Mouse (Mus musculus): ENCODE data around the gene Cryzl1. TPM values are rescaled to one million over a fixed set of nuclear protein-coding genes. Genes with fewer than 3 reads are reported as not detected.

Gene Cryzl1
- polyA plus RNA-seq, 1 experiment from 2014 or later: 45.2 TPM

GRCm38 (mm10) chr16:91704603-91705340, 24.0 kb downstream of the Cryzl1 start:
- TF ChIP-seq CTCF (IDR thresholded peaks at IDR 0.05; ENCODE audit: low read depth): peak; percentile 36
- TF ChIP-seq EP300 (optimal IDR thresholded peaks at IDR 0.05): no peak
- Histone ChIP-seq H3K4me2 (replicated peaks; ENCODE audit: low read depth) (no peak overlapping the region), H3K36me3 (ENCODE audit: control insufficient read depth, insufficient read depth, low read length) (peaks cover 12% of the 10 kb centered on the region), H3K9ac (ENCODE audit: low read length) (no peak overlapping the region), H3K27me3 (ENCODE audit: control insufficient read depth, insufficient read depth, low read length) (no peaks in the 10 kb centered on the region), H3K27ac (replicated peaks) (no peak overlapping the region), H3K9me3 (ENCODE audit: control insufficient read depth, low read length) (no peaks in the 10 kb centered on the region), H3K4me1 (replicated peaks; ENCODE audit: control insufficient read depth, insufficient read depth) (no peaks in the 10 kb centered on the region), H3K4me3 (ENCODE audit: low read depth, low read length) (no peak overlapping the region)
- 90% methylated on average over 14 of the region's 14 CpGs for WGBS
- DNase-seq (ENCODE audit: low spot score) (no peak), ATAC-seq (ENCODE audit: low FRiP score, low TSS enrichment) (no peak)

- no peak overlapping the region for H3K4me3 ChIP-seq (ENCODE audit: low read depth, low read length)
- no peak overlapping the region for H3K4me2 ChIP-seq (replicated peaks; ENCODE audit: low read depth)
- 39% methylated on average over 3 of the region's 3 CpGs for WGBS
- DNase-seq (ENCODE audit: low spot score) (peak; percentile 60), ATAC-seq (ENCODE audit: low FRiP score, low TSS enrichment) (peak; percentile 82)
- no peaks in the 10 kb centered on the region for H3K27me3 ChIP-seq (ENCODE audit: control insufficient read depth, insufficient read depth, low read length)
- no peaks in the 10 kb centered on the region for H3K9me3 ChIP-seq (ENCODE audit: control insufficient read depth, low read length)
- H3K4me1 ChIP-seq (replicated peaks; ENCODE audit: control insufficient read depth, insufficient read depth): no peaks in the 10 kb centered on the region
- peaks cover 12% of the 10 kb centered on the region for H3K36me3 ChIP-seq (ENCODE audit: control insufficient read depth, insufficient read depth, low read length)
- H3K27ac ChIP-seq (replicated peaks): no peak overlapping the region
- H3K9ac ChIP-seq (ENCODE audit: low read length): no peak overlapping the region
- TF ChIP-seq CTCF (IDR thresholded peaks at IDR 0.05; ENCODE audit: low read depth) (peak; percentile 54), EP300 (optimal IDR thresholded peaks at IDR 0.05) (no peak)
Observed at GRCm38 (mm10) chr16:91702771-91703188, 26.0 kb downstream of the Cryzl1 start.

GRCm38 (mm10) chr16:91701908-91702307, 26.9 kb downstream of the Cryzl1 start:
- no peak overlapping the region for H3K4me3 ChIP-seq (ENCODE audit: low read depth, low read length)
- H3K9me3 ChIP-seq (ENCODE audit: control insufficient read depth, low read length): no peaks in the 10 kb centered on the region
- ATAC-seq (ENCODE audit: low FRiP score, low TSS enrichment) (0 out of 2 replicates have a peak, but pooled peaks have one; percentile 22), DNase-seq (ENCODE audit: low spot score) (no peak)
- no peak overlapping the region for H3K9ac ChIP-seq (ENCODE audit: low read length)
- H3K4me1 ChIP-seq (replicated peaks; ENCODE audit: control insufficient read depth, insufficient read depth): no peaks in the 10 kb centered on the region
- WGBS: 36% methylated on average over 13 of the region's 13 CpGs
- 0 out of 2 replicates have a peak overlapping the region, but pooled peaks have one; percentile 18 for H3K27ac ChIP-seq (replicated peaks)
- H3K27me3 ChIP-seq (ENCODE audit: control insufficient read depth, insufficient read depth, low read length): no peaks in the 10 kb centered on the region
- TF ChIP-seq EP300 (optimal IDR thresholded peaks at IDR 0.05) (no peak), CTCF (IDR thresholded peaks at IDR 0.05; ENCODE audit: low read depth) (no peak)
- H3K4me2 ChIP-seq (replicated peaks; ENCODE audit: low read depth): no peak overlapping the region
- peaks cover 11% of the 10 kb centered on the region; the same call in 1 of the 2 replicates for H3K36me3 ChIP-seq (ENCODE audit: control insufficient read depth, insufficient read depth, low read length)

GRCm38 (mm10) chr16:91698995-91699394, 29.8 kb downstream of the Cryzl1 start:
- TF ChIP-seq EP300 (optimal IDR thresholded peaks at IDR 0.05) (no peak), CTCF (IDR thresholded peaks at IDR 0.05; ENCODE audit: low read depth) (no peak)
- no peaks in the 10 kb centered on the region for H3K27me3 ChIP-seq (ENCODE audit: control insufficient read depth, insufficient read depth, low read length)
- WGBS: 94% methylated on average over 1 of the region's 1 CpGs
- no peaks in the 10 kb centered on the region for H3K9me3 ChIP-seq (ENCODE audit: control insufficient read depth, low read length)
- H3K27ac ChIP-seq (replicated peaks): no peak overlapping the region
- ATAC-seq (ENCODE audit: low FRiP score, low TSS enrichment) (no peak), DNase-seq (ENCODE audit: low spot score) (no peak)
- peaks cover 4% of the 10 kb centered on the region; the same call in 1 of the 2 replicates for H3K36me3 ChIP-seq (ENCODE audit: control insufficient read depth, insufficient read depth, low read length)
- H3K4me3 ChIP-seq (ENCODE audit: low read depth, low read length): no peak overlapping the region
- H3K9ac ChIP-seq (ENCODE audit: low read length): no peak overlapping the region
- H3K4me1 ChIP-seq (replicated peaks; ENCODE audit: control insufficient read depth, insufficient read depth): no peaks in the 10 kb centered on the region
- no peak overlapping the region for H3K4me2 ChIP-seq (replicated peaks; ENCODE audit: low read depth)

- WGBS: 57% methylated on average over 8 of the region's 8 CpGs
- no peak for TF ChIP-seq CTCF (IDR thresholded peaks at IDR 0.05; ENCODE audit: low read depth)
- Histone ChIP-seq H3K27me3 (ENCODE audit: control insufficient read depth, insufficient read depth, low read length) (no peaks in the 10 kb centered on the region), H3K4me3 (ENCODE audit: low read depth, low read length) (no peak overlapping the region), H3K27ac (replicated peaks) (no peak overlapping the region), H3K36me3 (ENCODE audit: control insufficient read depth, insufficient read depth, low read length) (peaks cover 4% of the 10 kb centered on the region; the same call in 1 of the 2 replicates), H3K4me1 (replicated peaks; ENCODE audit: control insufficient read depth, insufficient read depth) (no peaks in the 10 kb centered on the region), H3K9me3 (ENCODE audit: control insufficient read depth, low read length) (no peaks in the 10 kb centered on the region), H3K4me2 (replicated peaks; ENCODE audit: low read depth) (no peak overlapping the region), H3K9ac (ENCODE audit: low read length) (no peak overlapping the region)
- DNase-seq (ENCODE audit: low spot score) (no peak), ATAC-seq (ENCODE audit: low FRiP score, low TSS enrichment) (no peak)
Observed at GRCm38 (mm10) chr16:91695108-91695755, 33.5 kb downstream of the Cryzl1 start.

All from stomach, postnatal 0 days (tissue).